Mouse (Mus musculus) liver, adult 2 months (tissue): ENCODE data around the gene Nudt2.

Source experiments
- CTCF ChIP-seq: fragments of 200-500 bp; IDR thresholded peaks from 2 replicates; pipeline ENCODE4 v1.5.1; 2011; ENCODE audit warnings: low read depth, low read length, control low read depth
- POLR2A ChIP-seq: fragments of 200-500 bp; IDR thresholded peaks from 2 replicates; pipeline ENCODE4 v1.6.1; 2011; ENCODE audit warnings: low read length, control low read depth; ENCODE audit not compliant: insufficient read depth; ENCODE audit errors: extremely low read depth

- TF ChIP-seq CTCF (no peak), POLR2A (no peak)
These were observed 48.8 kb downstream of the Nudt2 start for GRCm38 (mm10) chr4:41513714-41514113.
